Mouse (Mus musculus) intestine, embryonic 14.5 days (tissue): ENCODE data around the gene Rpgrip1l. TPM values are rescaled to one million over a fixed set of nuclear protein-coding genes. Genes with fewer than 3 reads are reported as not detected.

ENCODE experiments used
- ATAC-seq: fragments of 200-750 bp; cut with Nextera tagmentation; replicated peaks from 2 replicates; pipeline ENCODE4 v1.8.0; 2017; ENCODE audit warnings: low read depth, moderate number of reproducible peaks, moderate TSS enrichment, moderate library complexity; ENCODE audit not compliant: low FRiP score, low TSS enrichment
- DNase-seq: peaks from one replicate; pipeline ENCODE4 v3.0.0-alpha.2; 2018; ENCODE audit warnings: low spot score
- H3K27ac ChIP-seq: fragments of 300-500 bp; sonication (generic); 2 replicates; pipeline ENCODE4 v1.5.1; 2014; ENCODE audit warnings: low read depth, mild to moderate bottlenecking, control low read depth
- H3K27me3 ChIP-seq: fragments of 300-500 bp; sonication (generic); replicated peaks from 2 replicates; pipeline ENCODE4 v1.6.1; 2014; ENCODE audit warnings: low read length, control low read depth; ENCODE audit not compliant: control insufficient read depth, insufficient read depth
- H3K36me3 ChIP-seq: fragments of 300-500 bp; sonication (generic); 2 replicates; pipeline ENCODE4 v1.6.1; 2014; ENCODE audit warnings: low read length, control low read depth; ENCODE audit not compliant: control insufficient read depth, insufficient read depth
- H3K4me1 ChIP-seq: fragments of 300-500 bp; sonication (generic); replicated peaks from 2 replicates; pipeline ENCODE4 v1.6.1; 2014; ENCODE audit warnings: low read length, control low read depth, mixed read lengths; ENCODE audit not compliant: control insufficient read depth, insufficient read depth
- H3K4me2 ChIP-seq: fragments of 300-500 bp; sonication (generic); 2 replicates; pipeline ENCODE4 v1.6.1; 2014; ENCODE audit warnings: low read length
- H3K4me3 ChIP-seq: fragments of 300-500 bp; sonication (generic); 2 replicates; pipeline ENCODE4 v1.5.1; 2014; ENCODE audit warnings: low read depth, low read length, control low read depth, mixed read lengths
- H3K9ac ChIP-seq: fragments of 300-500 bp; sonication (generic); 2 replicates; pipeline ENCODE4 v1.6.1; 2014; ENCODE audit warnings: mild to moderate bottlenecking, low read length
- H3K9me3 ChIP-seq: fragments of 300-500 bp; sonication (generic); 2 replicates; pipeline ENCODE4 v1.6.1; 2016; ENCODE audit warnings: low read length, control low read depth; ENCODE audit not compliant: control insufficient read depth
- WGBS: fragments of 180-500 bp; shearing (Covaris S2); extraction: QIAGEN DNeasy Blood & Tissue Kit; methylation state at CpG from one replicate; pipeline ENCODE4 v1.1.7; 2014; 5-methylcytosine and 5-hydroxymethylcytosine counted together
- polyA plus RNA-seq: library from polyadenylated mRNA; unstranded; fragments of >200 nt; fragmentation: Nextera tagmentation; extraction: Ambion mirVana; gene quantifications from 2 replicates; pipeline ENCODE4 v1.2.1, GENCODE M21; 2014

Rpgrip1l gene
- polyA plus RNA-seq, 1 experiment from 2014 or later = 7.7 TPM

DNA sequence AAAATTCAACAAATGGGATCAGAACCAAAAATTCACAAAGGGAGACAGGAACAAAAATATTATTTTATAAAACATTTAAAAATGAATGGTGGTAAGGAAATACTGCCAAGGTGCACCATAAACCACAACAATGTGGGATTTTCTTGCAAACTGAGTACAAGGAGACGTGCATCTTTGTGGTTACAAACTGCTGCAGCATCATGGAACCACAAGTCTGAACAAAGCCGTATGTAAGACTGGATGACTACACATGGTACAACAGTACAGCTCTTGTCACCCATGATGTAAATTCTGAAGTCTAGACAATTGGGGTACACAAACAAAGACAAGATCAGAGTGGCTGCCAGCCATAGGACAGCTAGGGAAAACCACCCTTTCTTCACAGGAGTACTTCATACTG lies 14.4 kb downstream of the Rpgrip1l start:
- 88% methylated on average over 2 of the region's 2 CpGs for WGBS
- 0 out of 2 replicates have a peak, but pooled peaks cover 13% of the 10 kb centered on the region for H3K36me3 ChIP-seq
- H3K4me3 ChIP-seq = no peak overlapping the region
- no peaks in the 10 kb centered on the region for H3K9me3 ChIP-seq
- DNase-seq = no peak
- H3K27ac ChIP-seq = no peak overlapping the region
- no peak overlapping the region for H3K9ac ChIP-seq
- no peak overlapping the region for H3K4me2 ChIP-seq
- no peak for ATAC-seq
- H3K4me1 ChIP-seq = no peaks in the 10 kb centered on the region
- H3K27me3 ChIP-seq = no peaks in the 10 kb centered on the region

DNA sequence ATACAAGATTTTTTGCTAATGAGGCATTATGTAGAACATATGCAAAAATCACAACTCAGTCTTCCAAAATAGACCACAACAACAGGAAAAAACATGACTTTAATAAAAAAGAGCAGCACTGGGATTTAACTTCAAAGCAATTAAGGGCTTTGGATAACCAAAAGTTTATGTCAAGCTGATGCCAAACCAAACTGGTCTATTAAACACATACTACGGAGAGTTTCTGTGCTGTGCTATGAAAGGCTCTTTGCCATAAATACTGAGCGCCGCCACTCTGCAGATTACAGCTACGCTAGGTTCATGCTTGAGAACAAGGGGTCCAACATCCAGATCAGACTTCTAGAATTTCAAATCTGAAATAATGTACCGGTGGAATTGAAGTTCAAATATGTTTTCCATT lies 17.3 kb downstream of the Rpgrip1l start:
- Histone ChIP-seq H3K36me3 (0 out of 2 replicates have a peak, but pooled peaks cover 7% of the 10 kb centered on the region), H3K4me1 (no peaks in the 10 kb centered on the region), H3K27me3 (no peaks in the 10 kb centered on the region), H3K4me3 (no peak overlapping the region), H3K4me2 (no peak overlapping the region), H3K9me3 (no peaks in the 10 kb centered on the region), H3K27ac (no peak overlapping the region), H3K9ac (no peak overlapping the region)
- ATAC-seq = no peak
- WGBS = 90% methylated on average over 5 of the region's 5 CpGs
- no peak for DNase-seq

DNA sequence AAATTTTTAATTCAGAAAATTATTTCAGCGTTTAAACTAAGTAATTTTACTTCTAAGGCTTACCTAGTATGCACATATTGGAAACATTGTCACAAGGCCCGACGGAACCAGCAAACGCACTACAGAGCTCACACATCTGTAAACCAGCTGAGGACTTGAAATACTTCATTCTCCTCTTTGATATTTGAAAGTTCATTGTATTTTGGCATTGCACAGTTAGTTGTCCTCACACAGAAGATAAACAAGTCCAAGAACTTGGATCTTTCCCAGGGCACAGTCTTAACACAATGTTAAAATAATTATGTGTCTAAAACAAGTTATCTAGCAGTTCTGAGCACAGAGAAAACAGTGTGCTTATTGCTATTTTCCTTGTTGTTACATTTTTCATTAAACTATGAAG lies 22.5 kb downstream of the Rpgrip1l start:
- 69% methylated on average over 4 of the region's 4 CpGs for WGBS
- Histone ChIP-seq H3K4me2 (no peak overlapping the region), H3K4me3 (no peak overlapping the region), H3K9me3 (no peaks in the 10 kb centered on the region), H3K27ac (no peak overlapping the region), H3K4me1 (no peaks in the 10 kb centered on the region; the same call in 1 of the 2 replicates), H3K36me3 (no peaks in the 10 kb centered on the region), H3K27me3 (no peaks in the 10 kb centered on the region), H3K9ac (no peak overlapping the region)
- no peak for ATAC-seq
- DNase-seq = no peak

DNA sequence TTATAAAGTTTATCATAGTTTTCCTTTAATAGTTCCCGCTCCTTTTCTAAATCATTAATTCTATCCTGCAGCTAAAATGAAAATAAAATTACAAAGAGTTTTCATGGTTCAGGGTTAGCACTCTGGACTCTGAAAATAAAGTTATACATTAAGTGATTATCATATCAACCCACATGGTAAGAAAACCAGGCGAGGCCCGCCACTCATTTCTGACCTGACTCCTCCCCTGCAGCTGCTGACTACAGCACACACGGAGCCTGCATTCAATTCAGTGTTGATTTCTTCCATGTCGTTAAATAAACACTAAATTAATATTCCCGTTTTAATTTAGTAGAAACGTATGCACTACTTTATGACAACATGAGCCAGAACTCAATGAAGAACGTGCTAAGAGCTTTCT lies 26.8 kb downstream of the Rpgrip1l start:
- 75% methylated on average over 8 of the region's 8 CpGs for WGBS

DNA sequence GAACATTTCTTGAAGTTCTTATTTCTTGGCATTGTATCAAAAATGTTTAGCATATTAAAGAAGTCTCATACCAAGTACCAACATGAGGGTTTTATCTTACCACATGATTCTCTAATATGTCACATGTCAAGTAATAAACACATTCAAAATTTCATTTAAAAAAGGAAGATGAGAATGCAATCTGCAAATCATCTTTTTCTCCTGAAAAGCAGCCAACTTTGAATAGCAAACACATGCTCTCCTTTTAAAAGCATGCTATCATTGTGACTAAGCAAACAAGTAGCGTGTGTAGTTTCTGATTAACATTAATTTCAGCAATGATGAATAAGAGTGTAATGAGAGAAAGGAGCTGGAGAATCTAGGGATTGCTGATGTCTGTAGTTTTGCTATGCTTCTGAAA lies 29.2 kb downstream of the Rpgrip1l start:
- H3K9me3 ChIP-seq = no peaks in the 10 kb centered on the region
- 83% methylated on average over 1 of the region's 1 CpGs for WGBS
- H3K4me2 ChIP-seq = no peak overlapping the region
- H3K36me3 ChIP-seq = 0 out of 2 replicates have a peak, but pooled peaks cover 2% of the 10 kb centered on the region
- no peak overlapping the region for H3K4me3 ChIP-seq
- no peak overlapping the region for H3K9ac ChIP-seq
- H3K27ac ChIP-seq = no peak overlapping the region
- ATAC-seq = no peak
- DNase-seq = no peak
- H3K4me1 ChIP-seq = no peaks in the 10 kb centered on the region; the same call in 1 of the 2 replicates
- H3K27me3 ChIP-seq = no peaks in the 10 kb centered on the region

More for the DNA sequence above, 26.8 kb downstream of the Rpgrip1l start:
- H3K27ac ChIP-seq = no peak overlapping the region
- no peak for ATAC-seq
- H3K9ac ChIP-seq = no peak overlapping the region
- no peaks in the 10 kb centered on the region for H3K9me3 ChIP-seq
- H3K4me2 ChIP-seq = no peak overlapping the region
- no peaks in the 10 kb centered on the region for H3K36me3 ChIP-seq
- H3K27me3 ChIP-seq = no peaks in the 10 kb centered on the region
- DNase-seq = no peak
- no peaks in the 10 kb centered on the region; the same call in 1 of the 2 replicates for H3K4me1 ChIP-seq
- no peak overlapping the region for H3K4me3 ChIP-seq

DNA sequence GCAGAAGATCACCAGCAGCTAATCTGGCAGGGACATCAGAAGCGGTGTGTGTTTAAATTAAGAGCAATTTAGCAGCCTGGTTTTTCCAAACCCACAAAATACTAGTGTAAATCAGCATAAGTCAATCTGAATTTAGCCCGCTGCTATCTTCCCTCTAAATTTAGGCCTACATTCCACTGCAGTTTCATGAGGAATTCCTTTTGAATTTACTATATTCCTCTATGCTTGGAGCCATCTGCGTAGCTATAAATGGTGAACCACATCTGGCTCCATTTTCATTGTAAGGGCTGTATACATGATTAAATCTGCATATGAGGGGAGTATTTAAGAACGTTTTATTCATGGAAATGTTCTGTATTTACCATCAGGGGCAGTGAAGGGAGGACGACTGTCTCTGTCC lies 30.4 kb downstream of the Rpgrip1l start:
- Histone ChIP-seq H3K9me3 (no peaks in the 10 kb centered on the region), H3K36me3 (0 out of 2 replicates have a peak, but pooled peaks cover 2% of the 10 kb centered on the region), H3K27ac (no peak overlapping the region), H3K27me3 (no peaks in the 10 kb centered on the region), H3K4me2 (no peak overlapping the region), H3K4me3 (no peak overlapping the region), H3K9ac (no peak overlapping the region), H3K4me1 (no peaks in the 10 kb centered on the region; the same call in 1 of the 2 replicates)
- ATAC-seq (no peak), DNase-seq (no peak)
- WGBS = 61% methylated on average over 5 of the region's 5 CpGs

DNA sequence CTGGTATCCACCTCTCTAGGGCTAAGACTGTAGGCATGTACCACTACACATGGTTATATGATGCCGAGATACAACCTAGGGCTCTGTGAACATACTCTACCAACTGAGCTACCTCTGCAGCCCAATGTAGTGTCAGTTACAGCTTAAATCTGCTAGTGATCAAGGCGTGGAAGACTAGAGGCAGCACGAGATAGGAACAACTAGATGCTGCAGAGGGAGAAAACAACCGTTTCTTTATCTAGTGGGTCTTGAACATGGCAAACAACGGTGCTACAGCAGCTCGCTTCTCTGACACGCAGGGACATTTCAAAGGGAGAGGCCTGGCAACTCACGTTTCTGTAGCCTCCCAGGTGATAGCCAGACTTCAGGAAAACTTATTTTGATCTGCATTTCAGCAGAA lies 31.5 kb downstream of the Rpgrip1l start:
- ATAC-seq (no peak), DNase-seq (no peak)
- Histone ChIP-seq H3K36me3 (0 out of 2 replicates have a peak, but pooled peaks cover 2% of the 10 kb centered on the region), H3K4me1 (no peaks in the 10 kb centered on the region; the same call in 1 of the 2 replicates), H3K9me3 (no peaks in the 10 kb centered on the region), H3K4me3 (no peak overlapping the region), H3K9ac (no peak overlapping the region), H3K27ac (no peak overlapping the region), H3K27me3 (no peaks in the 10 kb centered on the region), H3K4me2 (no peak overlapping the region)
- WGBS = 83% methylated on average over 8 of the region's 8 CpGs

DNA sequence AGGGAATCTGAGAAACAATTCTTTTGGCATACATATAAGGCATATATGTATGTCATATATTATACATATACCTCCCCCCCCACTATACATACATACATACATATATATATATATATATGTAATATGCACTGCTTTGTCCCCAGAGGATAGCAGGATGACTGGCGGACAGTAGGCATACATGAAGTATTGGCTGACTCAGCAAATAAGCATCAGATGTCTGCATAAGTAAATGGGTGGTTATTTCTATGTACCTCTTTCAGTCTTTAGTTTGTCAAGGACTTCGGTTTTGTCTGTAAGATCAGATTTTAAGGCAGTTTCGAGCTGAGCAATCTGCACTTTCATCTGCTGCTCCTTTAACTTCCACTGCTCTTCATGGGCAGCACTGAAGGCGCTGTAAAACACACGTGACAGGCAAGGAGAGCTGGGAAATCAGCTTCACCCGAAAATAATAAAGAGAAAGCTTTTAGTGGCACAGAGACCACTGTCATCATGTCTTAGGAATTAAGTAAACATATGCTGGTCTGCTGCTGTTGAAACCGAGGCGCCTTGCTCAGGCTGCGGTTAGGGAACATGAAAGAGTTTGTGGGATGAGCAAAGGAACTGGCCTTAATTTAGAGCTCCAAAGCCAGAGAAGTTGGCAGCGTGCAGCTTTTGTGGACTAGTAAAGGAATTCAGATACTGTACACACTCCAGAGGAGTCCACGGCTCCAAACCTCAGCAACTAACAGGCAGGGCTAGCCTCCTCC lies 32.4 kb downstream of the Rpgrip1l start:
- Histone ChIP-seq H3K4me3 (no peak overlapping the region), H3K27me3 (no peaks in the 10 kb centered on the region), H3K27ac (no peak overlapping the region), H3K9ac (no peak overlapping the region), H3K4me1 (no peaks in the 10 kb centered on the region), H3K36me3 (0 out of 2 replicates have a peak, but pooled peaks cover 2% of the 10 kb centered on the region), H3K4me2 (no peak overlapping the region), H3K9me3 (peaks cover 3% of the 10 kb centered on the region; the same call in 1 of the 2 replicates)
- DNase-seq (no peak), ATAC-seq (no peak)
- 69% methylated on average over 11 of the region's 11 CpGs for WGBS

DNA sequence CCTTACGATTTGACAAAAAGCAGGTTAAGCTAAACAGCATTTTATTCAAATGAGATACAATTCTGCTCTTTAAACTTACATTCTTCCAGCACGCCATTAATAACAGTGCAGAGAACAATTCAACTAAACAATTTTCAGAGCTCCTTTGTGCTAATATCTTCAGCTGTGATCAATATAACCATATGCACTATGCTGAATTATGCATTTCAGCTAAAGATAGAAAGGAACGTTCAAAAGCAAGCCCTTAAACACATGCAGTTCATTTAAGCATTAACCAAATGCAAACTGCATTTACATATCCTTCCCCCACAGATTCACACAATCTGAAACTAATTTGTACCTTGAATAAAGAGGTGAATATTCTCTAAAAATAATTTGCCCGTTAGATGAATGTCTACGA lies 35.0 kb downstream of the Rpgrip1l start:
- no peak overlapping the region for H3K4me2 ChIP-seq
- H3K9ac ChIP-seq = no peak overlapping the region
- ATAC-seq = no peak
- no peak overlapping the region for H3K27ac ChIP-seq
- no peak for DNase-seq
- 88% methylated on average over 5 of the region's 5 CpGs for WGBS
- H3K27me3 ChIP-seq = no peaks in the 10 kb centered on the region
- H3K4me3 ChIP-seq = no peak overlapping the region
- no peaks in the 10 kb centered on the region for H3K4me1 ChIP-seq
- H3K36me3 ChIP-seq = 0 out of 2 replicates have a peak, but pooled peaks cover 4% of the 10 kb centered on the region
- peaks cover 3% of the 10 kb centered on the region; the same call in 1 of the 2 replicates for H3K9me3 ChIP-seq
